Mouse (Mus musculus): ENCODE results near the gene Mast4. TPM values are rescaled to one million over a fixed set of nuclear protein-coding genes. Genes with fewer than 3 reads are reported as not detected.

Gene Mast4
- polyA plus RNA-seq, 1 experiment from 2014 or later = 2.5 TPM

GRCm38 (mm10) chr13:102912867-102913266 lies 421.4 kb downstream of the Mast4 start:
- Histone ChIP-seq H3K4me3 (ENCODE audit: low read depth, low read length) (no peak overlapping the region), H3K9me3 (replicated peaks; ENCODE audit: control insufficient read depth, low read length) (no peaks in the 10 kb centered on the region), H3K4me1 (ENCODE audit: control insufficient read depth, low read depth, low read length) (no peaks in the 10 kb centered on the region), H3K9ac (ENCODE audit: low read depth, low read length) (no peak overlapping the region), H3K4me2 (ENCODE audit: low read depth, low read length) (no peak overlapping the region), H3K27ac (ENCODE audit: low read length) (no peak overlapping the region), H3K36me3 (ENCODE audit: control insufficient read depth, insufficient read depth) (no peaks in the 10 kb centered on the region), H3K27me3 (ENCODE audit: control insufficient read depth, insufficient read depth, low read depth, low read length) (no peaks in the 10 kb centered on the region)
- no peak for ATAC-seq (ENCODE audit: low read depth)
- 74% methylated on average over 12 of the region's 12 CpGs for WGBS (ENCODE audit: insufficient replicate concordance)

GRCm38 (mm10) chr13:102909654-102910418 lies 424.5 kb downstream of the Mast4 start:
- no peaks in the 10 kb centered on the region for H3K9me3 ChIP-seq (replicated peaks; ENCODE audit: control insufficient read depth, low read length)
- no peaks in the 10 kb centered on the region for H3K36me3 ChIP-seq (ENCODE audit: control insufficient read depth, insufficient read depth)
- no peak overlapping the region for H3K4me3 ChIP-seq (ENCODE audit: low read depth, low read length)
- no peak overlapping the region for H3K27ac ChIP-seq (ENCODE audit: low read length)
- no peaks in the 10 kb centered on the region for H3K27me3 ChIP-seq (ENCODE audit: control insufficient read depth, insufficient read depth, low read depth, low read length)
- WGBS (ENCODE audit: insufficient replicate concordance) = 70% methylated on average over 5 of the region's 5 CpGs
- peaks cover 8% of the 10 kb centered on the region for H3K4me1 ChIP-seq (ENCODE audit: control insufficient read depth, low read depth, low read length)
- ATAC-seq (ENCODE audit: low read depth) = no peak
- H3K9ac ChIP-seq (ENCODE audit: low read depth, low read length) = no peak overlapping the region
- no peak overlapping the region for H3K4me2 ChIP-seq (ENCODE audit: low read depth, low read length)

- 0 out of 2 replicates have a peak overlapping the region, but pooled peaks have one; percentile 69 for H3K9ac ChIP-seq (ENCODE audit: low read depth, low read length)
- peak; percentile 30 for ATAC-seq (ENCODE audit: low read depth)
- no peak overlapping the region for H3K27ac ChIP-seq (ENCODE audit: low read length)
- H3K4me2 ChIP-seq (ENCODE audit: low read depth, low read length) = peak overlapping the region; percentile 67
- no peaks in the 10 kb centered on the region for H3K27me3 ChIP-seq (ENCODE audit: control insufficient read depth, insufficient read depth, low read depth, low read length)
- no peaks in the 10 kb centered on the region for H3K36me3 ChIP-seq (ENCODE audit: control insufficient read depth, insufficient read depth)
- H3K9me3 ChIP-seq (replicated peaks; ENCODE audit: control insufficient read depth, low read length) = no peaks in the 10 kb centered on the region
- 9% methylated on average over 9 of the region's 9 CpGs for WGBS (ENCODE audit: insufficient replicate concordance)
- peak overlapping the region; percentile 69 for H3K4me3 ChIP-seq (ENCODE audit: low read depth, low read length)
- peaks cover 10% of the 10 kb centered on the region for H3K4me1 ChIP-seq (ENCODE audit: control insufficient read depth, low read depth, low read length)
These were observed 427.7 kb downstream of the Mast4 start for GRCm38 (mm10) chr13:102906661-102907009.

- no peaks in the 10 kb centered on the region for H3K27me3 ChIP-seq (ENCODE audit: control insufficient read depth, insufficient read depth, low read depth, low read length)
- H3K4me1 ChIP-seq (ENCODE audit: control insufficient read depth, low read depth, low read length) = peaks cover 10% of the 10 kb centered on the region
- 0% methylated on average over 16 of the region's 16 CpGs for WGBS (ENCODE audit: insufficient replicate concordance)
- H3K27ac ChIP-seq (ENCODE audit: low read length) = peak overlapping the region; percentile 80
- no peaks in the 10 kb centered on the region for H3K9me3 ChIP-seq (replicated peaks; ENCODE audit: control insufficient read depth, low read length)
- H3K4me3 ChIP-seq (ENCODE audit: low read depth, low read length) = peak overlapping the region; percentile 69
- peak; percentile 91 for ATAC-seq (ENCODE audit: low read depth)
- peak overlapping the region; percentile 69 for H3K9ac ChIP-seq (ENCODE audit: low read depth, low read length)
- H3K4me2 ChIP-seq (ENCODE audit: low read depth, low read length) = peak overlapping the region; percentile 67
- H3K36me3 ChIP-seq (ENCODE audit: control insufficient read depth, insufficient read depth) = no peaks in the 10 kb centered on the region
These were observed 428.2 kb downstream of the Mast4 start for GRCm38 (mm10) chr13:102906004-102906660.

- Histone ChIP-seq H3K4me2 (ENCODE audit: low read depth, low read length) (peak overlapping the region; percentile 67), H3K27me3 (ENCODE audit: control insufficient read depth, insufficient read depth, low read depth, low read length) (no peaks in the 10 kb centered on the region), H3K4me1 (ENCODE audit: control insufficient read depth, low read depth, low read length) (peaks cover 10% of the 10 kb centered on the region), H3K27ac (ENCODE audit: low read length) (peak overlapping the region; percentile 80), H3K4me3 (ENCODE audit: low read depth, low read length) (peak overlapping the region; percentile 69), H3K9ac (ENCODE audit: low read depth, low read length) (peak overlapping the region; percentile 69), H3K36me3 (ENCODE audit: control insufficient read depth, insufficient read depth) (no peaks in the 10 kb centered on the region), H3K9me3 (replicated peaks; ENCODE audit: control insufficient read depth, low read length) (no peaks in the 10 kb centered on the region)
- no peak for ATAC-seq (ENCODE audit: low read depth)
- under 1% methylated on average over 16 of the region's 16 CpGs for WGBS (ENCODE audit: insufficient replicate concordance)
These were observed 428.8 kb downstream of the Mast4 start for GRCm38 (mm10) chr13:102905361-102905950.

GRCm38 (mm10) chr13:102903689-102904088 lies 430.6 kb downstream of the Mast4 start:
- Histone ChIP-seq H3K4me3 (ENCODE audit: low read depth, low read length) (no peak overlapping the region), H3K9me3 (replicated peaks; ENCODE audit: control insufficient read depth, low read length) (no peaks in the 10 kb centered on the region), H3K4me1 (ENCODE audit: control insufficient read depth, low read depth, low read length) (peaks cover 16% of the 10 kb centered on the region), H3K4me2 (ENCODE audit: low read depth, low read length) (no peak overlapping the region), H3K36me3 (ENCODE audit: control insufficient read depth, insufficient read depth) (no peaks in the 10 kb centered on the region), H3K27ac (ENCODE audit: low read length) (no peak overlapping the region), H3K27me3 (ENCODE audit: control insufficient read depth, insufficient read depth, low read depth, low read length) (no peaks in the 10 kb centered on the region), H3K9ac (ENCODE audit: low read depth, low read length) (no peak overlapping the region)
- WGBS (ENCODE audit: insufficient replicate concordance) = 59% methylated on average over 4 of the region's 4 CpGs
- no peak for ATAC-seq (ENCODE audit: low read depth)

GRCm38 (mm10) chr13:102902123-102902522 lies 432.2 kb downstream of the Mast4 start:
- no peak overlapping the region for H3K27ac ChIP-seq (ENCODE audit: low read length)
- WGBS (ENCODE audit: insufficient replicate concordance) = 73% methylated on average over 7 of the region's 7 CpGs
- no peak overlapping the region for H3K4me2 ChIP-seq (ENCODE audit: low read depth, low read length)
- H3K4me3 ChIP-seq (ENCODE audit: low read depth, low read length) = no peak overlapping the region
- no peaks in the 10 kb centered on the region for H3K9me3 ChIP-seq (replicated peaks; ENCODE audit: control insufficient read depth, low read length)
- H3K4me1 ChIP-seq (ENCODE audit: control insufficient read depth, low read depth, low read length) = peaks cover 19% of the 10 kb centered on the region
- no peaks in the 10 kb centered on the region for H3K36me3 ChIP-seq (ENCODE audit: control insufficient read depth, insufficient read depth)
- H3K27me3 ChIP-seq (ENCODE audit: control insufficient read depth, insufficient read depth, low read depth, low read length) = no peaks in the 10 kb centered on the region
- H3K9ac ChIP-seq (ENCODE audit: low read depth, low read length) = no peak overlapping the region
- ATAC-seq (ENCODE audit: low read depth) = no peak

- Histone ChIP-seq H3K4me3 (ENCODE audit: low read depth, low read length) (no peak overlapping the region), H3K4me2 (ENCODE audit: low read depth, low read length) (no peak overlapping the region), H3K4me1 (ENCODE audit: control insufficient read depth, low read depth, low read length) (peaks cover 15% of the 10 kb centered on the region), H3K27me3 (ENCODE audit: control insufficient read depth, insufficient read depth, low read depth, low read length) (no peaks in the 10 kb centered on the region), H3K9ac (ENCODE audit: low read depth, low read length) (no peak overlapping the region), H3K27ac (ENCODE audit: low read length) (no peak overlapping the region), H3K9me3 (replicated peaks; ENCODE audit: control insufficient read depth, low read length) (no peaks in the 10 kb centered on the region), H3K36me3 (ENCODE audit: control insufficient read depth, insufficient read depth) (no peaks in the 10 kb centered on the region)
- WGBS (ENCODE audit: insufficient replicate concordance) = 79% methylated on average over 8 of the region's 8 CpGs
- ATAC-seq (ENCODE audit: low read depth) = no peak
These were observed 433.8 kb downstream of the Mast4 start for GRCm38 (mm10) chr13:102900531-102900930.

GRCm38 (mm10) chr13:102900083-102900420 lies 434.2 kb downstream of the Mast4 start:
- no peak overlapping the region for H3K9ac ChIP-seq (ENCODE audit: low read depth, low read length)
- H3K27me3 ChIP-seq (ENCODE audit: control insufficient read depth, insufficient read depth, low read depth, low read length) = no peaks in the 10 kb centered on the region
- H3K27ac ChIP-seq (ENCODE audit: low read length) = no peak overlapping the region
- peaks cover 12% of the 10 kb centered on the region for H3K4me1 ChIP-seq (ENCODE audit: control insufficient read depth, low read depth, low read length)
- no peaks in the 10 kb centered on the region for H3K36me3 ChIP-seq (ENCODE audit: control insufficient read depth, insufficient read depth)
- no peak for ATAC-seq (ENCODE audit: low read depth)
- H3K4me2 ChIP-seq (ENCODE audit: low read depth, low read length) = no peak overlapping the region
- 44% methylated on average over 2 of the region's 2 CpGs for WGBS (ENCODE audit: insufficient replicate concordance)
- no peak overlapping the region for H3K4me3 ChIP-seq (ENCODE audit: low read depth, low read length)
- H3K9me3 ChIP-seq (replicated peaks; ENCODE audit: control insufficient read depth, low read length) = no peaks in the 10 kb centered on the region
